Mouse (Mus musculus): ENCODE results near the gene Gpr137. TPM values are rescaled to one million over a fixed set of nuclear protein-coding genes. Genes with fewer than 3 reads are reported as not detected.
A peak's percentile ranks its signal among the peaks of the same experiment; 100 is the strongest.

The Gpr137 gene
- total RNA-seq, 1 experiment from 2014 or later, result 23.5 TPM

- no peak for ATAC-seq (ENCODE audit: extremely low read depth, insufficient number of reproducible peaks, low FRiP score, poor library complexity, severe bottlenecking)
Observed at GRCm38 (mm10) chr19:6948186-6948585, 5.9 kb upstream of the Gpr137 start.

DNA sequence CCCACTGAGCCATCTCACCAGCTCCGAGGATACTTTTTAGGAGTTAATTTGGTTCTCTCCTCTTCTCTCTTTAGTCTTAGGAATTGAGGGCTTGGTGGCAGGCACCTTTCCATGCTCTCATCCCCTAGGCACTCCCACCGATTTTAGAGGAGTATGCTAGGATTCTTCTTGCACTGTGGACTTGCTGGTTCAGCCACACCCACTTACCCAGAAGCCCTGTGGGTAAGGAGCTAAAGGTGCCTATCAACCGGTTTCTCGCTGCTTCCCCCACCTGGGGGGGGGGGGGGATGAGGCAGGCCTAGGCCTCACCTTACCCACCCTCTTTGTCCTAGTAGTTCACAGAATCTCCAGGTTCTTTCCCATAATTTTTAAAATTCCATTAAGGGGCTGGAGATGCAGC, 5.5 kb upstream of the Gpr137 start:
- no peak for ATAC-seq (ENCODE audit: extremely low read depth, insufficient number of reproducible peaks, low FRiP score, poor library complexity, severe bottlenecking)

DNA sequence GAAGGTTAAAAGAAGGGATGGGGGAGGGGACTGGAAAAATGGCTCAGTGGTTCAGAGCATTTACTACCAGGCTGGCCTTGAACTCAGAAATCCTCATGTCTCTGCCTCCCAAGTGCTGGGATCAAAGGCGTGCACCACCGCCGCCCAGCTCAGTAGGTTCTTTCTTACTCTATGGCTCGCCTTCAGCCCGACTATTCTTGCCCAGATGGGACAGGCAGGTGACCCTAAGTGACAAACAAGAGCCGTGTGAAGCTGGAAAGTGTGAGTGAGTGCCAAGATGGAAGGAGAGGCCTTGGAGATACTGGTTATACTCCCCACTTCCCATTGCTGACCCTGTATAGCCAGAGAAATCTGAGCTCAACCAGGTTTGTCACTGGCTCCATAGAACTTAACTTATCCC, 1.4 kb upstream of the Gpr137 start:
- ATAC-seq (ENCODE audit: extremely low read depth, insufficient number of reproducible peaks, low FRiP score, poor library complexity, severe bottlenecking), result no peak

DNA sequence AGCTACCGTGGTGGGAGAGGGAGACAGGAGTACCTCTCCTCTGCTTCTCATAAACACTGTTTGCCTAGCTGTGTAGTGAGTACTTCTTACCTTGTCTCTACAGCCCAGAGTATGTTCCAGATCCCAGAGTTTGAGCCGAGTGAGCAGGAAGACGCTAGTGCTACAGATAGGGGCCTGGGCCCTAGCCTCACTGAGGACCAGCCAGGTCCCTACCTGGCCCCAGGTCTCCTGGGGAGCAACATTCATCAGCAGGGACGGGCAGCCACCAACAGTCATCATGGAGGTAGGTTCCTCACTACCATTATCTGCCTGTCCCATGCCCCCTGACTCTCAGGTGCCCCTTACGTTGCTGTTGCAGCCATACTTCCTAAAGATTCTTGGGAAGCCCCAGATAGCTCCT, 484 bp upstream of the Gpr137 start:
- ATAC-seq (ENCODE audit: extremely low read depth, insufficient number of reproducible peaks, low FRiP score, poor library complexity, severe bottlenecking), result no peak

DNA sequence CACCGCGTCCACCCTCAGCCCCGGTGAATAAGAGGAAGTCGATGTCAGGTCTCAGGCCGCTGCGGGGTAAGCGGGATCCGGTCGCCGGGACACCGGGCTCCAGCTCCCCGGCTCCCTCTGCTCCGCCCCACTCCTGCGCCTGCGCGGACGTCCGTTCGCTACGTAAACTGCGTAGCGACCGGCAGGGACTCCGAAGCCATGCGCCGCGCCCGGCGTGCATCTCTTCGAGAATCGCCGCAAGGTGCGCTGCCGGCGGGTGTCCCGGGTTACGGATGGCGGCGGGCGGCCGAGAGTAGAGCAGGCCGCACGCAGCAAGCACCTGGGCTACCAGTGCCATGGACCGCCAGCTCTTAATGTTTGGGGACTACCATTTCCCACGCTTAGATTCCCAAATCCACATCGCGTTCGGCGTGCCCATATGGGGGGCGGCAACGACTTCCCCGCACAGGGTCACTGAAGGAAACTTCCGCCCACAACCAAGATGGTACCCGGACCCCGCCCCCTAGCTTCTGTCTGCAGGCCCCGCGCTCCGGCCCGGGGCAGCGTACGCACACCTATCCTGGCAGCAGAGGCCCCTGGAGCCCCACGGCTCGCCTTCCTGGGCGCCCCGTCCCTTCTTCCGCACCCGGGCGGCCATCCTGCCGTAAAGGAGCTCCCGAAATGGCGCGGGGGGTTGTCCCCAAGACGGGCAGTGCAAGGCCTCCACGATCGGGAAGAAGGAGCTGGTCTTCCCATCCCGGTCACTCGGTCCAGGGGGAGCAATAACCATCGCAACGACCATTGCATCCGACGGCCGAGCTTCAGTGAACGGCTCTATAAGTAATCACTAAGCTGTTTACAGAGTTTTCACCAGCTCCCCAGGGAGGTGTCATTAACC, 670 bp downstream of the Gpr137 start, which contains the start of gene Bad:
Gene Bad, plus strand, starts transcription at position 490 of the 877 bp plus-strand sequence.
- peak; percentile 74 for ATAC-seq (ENCODE audit: extremely low read depth, insufficient number of reproducible peaks, low FRiP score, poor library complexity, severe bottlenecking)

GRCm38 (mm10) chr19:6940396-6941351, 1.6 kb downstream of the Gpr137 start:
- no peak for ATAC-seq (ENCODE audit: extremely low read depth, insufficient number of reproducible peaks, low FRiP score, poor library complexity, severe bottlenecking)

GRCm38 (mm10) chr19:6939106-6940002, 2.9 kb downstream of the Gpr137 start:
- no peak for ATAC-seq (ENCODE audit: extremely low read depth, insufficient number of reproducible peaks, low FRiP score, poor library complexity, severe bottlenecking)

DNA sequence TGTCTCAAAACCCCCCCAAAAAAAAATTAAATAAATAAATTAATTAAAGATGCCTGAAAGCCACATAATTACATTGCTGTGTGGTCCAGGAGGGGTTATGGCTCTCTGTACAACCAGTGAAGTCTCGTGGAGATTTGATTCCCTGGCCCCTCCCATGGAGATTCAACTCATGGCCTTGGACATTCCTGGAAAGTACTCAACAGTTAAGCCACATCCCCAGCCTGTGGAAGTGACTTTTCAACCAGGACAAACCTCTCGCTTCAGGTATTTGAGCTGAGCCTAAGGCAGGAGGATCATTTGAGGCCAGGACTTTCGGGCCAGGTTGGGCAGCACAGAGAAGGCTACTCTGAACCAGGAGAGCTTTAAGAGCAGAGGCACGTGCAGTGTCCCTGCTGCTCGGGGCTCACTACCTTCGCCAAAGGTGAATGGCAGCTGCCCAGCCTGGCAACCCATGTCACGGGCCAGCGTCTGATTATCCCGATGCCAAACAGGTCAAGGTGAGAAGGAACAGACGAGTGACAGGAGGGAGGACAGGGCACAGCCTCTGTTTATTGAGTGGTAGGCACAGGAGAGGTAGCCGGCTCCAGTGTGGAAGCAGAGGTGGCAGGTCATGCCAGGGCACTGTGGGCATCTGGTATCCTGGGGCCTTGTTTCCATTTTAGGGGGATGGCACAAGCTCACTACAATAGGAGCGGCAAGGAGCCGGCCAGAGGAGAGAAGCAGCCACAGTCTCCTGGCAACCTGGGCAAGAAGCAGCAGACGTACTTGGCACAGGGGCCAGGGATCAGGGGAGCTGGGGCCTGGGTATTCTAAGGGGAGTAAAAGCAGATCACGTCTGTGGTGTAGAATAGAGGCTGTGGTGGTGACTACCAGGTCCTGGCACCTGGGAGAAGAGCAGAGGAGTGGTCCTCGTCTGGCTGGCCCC, 4.5 kb downstream of the Gpr137 start:
- ATAC-seq (ENCODE audit: extremely low read depth, insufficient number of reproducible peaks, low FRiP score, poor library complexity, severe bottlenecking), result no peak

- no peak for ATAC-seq (ENCODE audit: extremely low read depth, insufficient number of reproducible peaks, low FRiP score, poor library complexity, severe bottlenecking)
Observed at GRCm38 (mm10) chr19:6936299-6936698, 6.0 kb downstream of the Gpr137 start.

DNA sequence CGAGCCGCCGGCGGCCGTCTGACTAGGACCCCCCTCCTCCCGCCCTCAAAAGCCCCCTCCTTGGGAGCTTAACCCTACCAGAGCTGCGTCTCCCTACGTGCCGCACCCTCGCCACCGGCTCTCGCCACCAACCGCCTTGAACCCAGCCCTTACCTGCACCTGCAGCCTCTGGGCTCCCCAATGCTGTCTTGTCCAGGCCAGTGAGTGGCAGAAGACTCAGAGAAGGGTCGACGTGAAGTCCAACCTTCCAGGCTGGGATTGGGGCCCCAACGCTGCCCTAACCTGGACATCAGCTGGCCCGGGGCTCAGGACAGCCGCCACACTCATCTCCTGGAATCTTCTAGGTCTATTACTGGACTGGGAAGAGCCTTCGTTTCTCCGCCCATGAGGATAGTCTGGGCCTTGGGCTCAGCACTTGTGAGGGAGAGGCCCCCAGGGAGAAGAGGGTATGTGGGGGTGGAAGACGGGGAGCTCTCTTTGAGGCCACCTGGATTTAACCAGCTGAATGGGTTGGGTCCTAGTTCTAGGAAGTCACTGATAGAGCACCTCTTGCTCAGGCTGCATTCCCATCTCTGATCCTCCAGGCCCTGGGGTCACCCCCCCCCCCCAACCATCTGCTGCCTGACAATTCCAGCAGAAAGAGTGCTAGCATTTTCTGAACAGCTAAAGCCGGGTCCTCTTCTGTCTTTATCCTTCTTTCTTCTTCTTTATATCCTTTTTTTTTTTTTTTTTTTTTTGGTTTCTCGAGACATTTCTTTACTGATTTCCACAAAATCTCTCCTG, 7.9 kb downstream of the Gpr137 start, which contains the start of gene Kcnk4:
Gene Kcnk4, minus strand, starts transcription at position 321 of the 783 bp plus-strand sequence.
- no peak for ATAC-seq (ENCODE audit: extremely low read depth, insufficient number of reproducible peaks, low FRiP score, poor library complexity, severe bottlenecking)

DNA sequence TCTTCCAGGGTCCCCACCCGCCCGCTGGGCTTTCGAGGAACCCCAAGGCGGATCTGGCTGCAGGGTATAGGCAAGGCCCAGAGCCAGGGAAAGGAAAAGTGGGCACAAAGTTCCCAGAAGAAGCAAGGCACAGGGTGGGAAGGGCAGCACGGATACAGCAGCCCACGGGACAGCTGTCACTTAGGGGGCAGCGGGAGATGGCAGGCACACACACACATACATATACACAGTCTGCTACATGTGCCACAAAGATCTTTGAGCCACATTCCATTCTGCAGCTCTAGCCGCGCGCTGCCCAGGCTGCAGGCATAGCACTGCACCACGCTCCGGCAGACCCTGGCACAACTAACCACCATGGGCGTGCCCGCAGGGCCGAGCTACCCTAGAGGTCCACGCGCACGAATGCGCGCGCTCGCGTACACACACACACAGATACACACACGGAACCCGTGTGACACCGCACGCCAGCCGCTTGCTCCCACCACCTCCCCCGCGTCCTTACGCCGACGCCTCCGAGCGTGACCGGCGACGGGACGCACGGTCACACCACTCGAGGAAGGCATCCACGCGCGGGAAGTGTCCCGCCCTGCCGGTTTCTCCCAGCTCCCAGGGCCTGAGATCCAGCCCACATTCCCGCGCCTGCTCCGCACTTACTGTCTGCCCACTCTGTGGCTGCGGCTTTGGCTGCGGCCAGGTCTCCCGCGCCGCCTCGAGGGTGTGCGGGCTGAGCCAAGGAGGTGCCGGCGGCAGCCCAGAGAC, 8.7 kb downstream of the Gpr137 start:
- ATAC-seq (ENCODE audit: extremely low read depth, insufficient number of reproducible peaks, low FRiP score, poor library complexity, severe bottlenecking), result peak; percentile 27

- ATAC-seq (ENCODE audit: extremely low read depth, insufficient number of reproducible peaks, low FRiP score, poor library complexity, severe bottlenecking), result no peak
Observed at GRCm38 (mm10) chr19:6933102-6933435, 9.2 kb downstream of the Gpr137 start.

- ATAC-seq (ENCODE audit: extremely low read depth, insufficient number of reproducible peaks, low FRiP score, poor library complexity, severe bottlenecking), result no peak
Observed at GRCm38 (mm10) chr19:6932018-6932417, 10.3 kb downstream of the Gpr137 start.

DNA sequence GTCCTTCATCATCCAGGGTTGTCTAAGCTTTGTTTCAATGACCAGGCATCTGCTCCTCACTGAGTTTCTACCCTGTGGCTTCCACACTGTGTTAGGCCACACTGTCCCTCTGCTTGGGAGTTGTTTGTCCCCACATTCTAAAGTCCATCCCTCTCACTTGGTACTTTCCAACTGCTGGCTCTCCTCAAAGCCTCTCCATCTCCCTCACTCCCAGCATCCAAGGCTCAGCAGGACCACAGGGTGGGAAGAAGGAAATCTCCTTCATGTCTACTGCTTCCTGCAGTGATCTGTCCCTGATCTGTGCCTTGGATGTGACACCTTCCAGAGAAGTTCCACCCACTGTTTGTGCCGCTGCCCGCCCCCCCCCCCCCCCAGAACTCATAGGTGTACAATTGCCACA, 11.3 kb downstream of the Gpr137 start:
- no peak for ATAC-seq (ENCODE audit: extremely low read depth, insufficient number of reproducible peaks, low FRiP score, poor library complexity, severe bottlenecking)

- ATAC-seq (ENCODE audit: extremely low read depth, insufficient number of reproducible peaks, low FRiP score, poor library complexity, severe bottlenecking), result no peak
Observed at GRCm38 (mm10) chr19:6928080-6928479, 14.2 kb downstream of the Gpr137 start.

DNA sequence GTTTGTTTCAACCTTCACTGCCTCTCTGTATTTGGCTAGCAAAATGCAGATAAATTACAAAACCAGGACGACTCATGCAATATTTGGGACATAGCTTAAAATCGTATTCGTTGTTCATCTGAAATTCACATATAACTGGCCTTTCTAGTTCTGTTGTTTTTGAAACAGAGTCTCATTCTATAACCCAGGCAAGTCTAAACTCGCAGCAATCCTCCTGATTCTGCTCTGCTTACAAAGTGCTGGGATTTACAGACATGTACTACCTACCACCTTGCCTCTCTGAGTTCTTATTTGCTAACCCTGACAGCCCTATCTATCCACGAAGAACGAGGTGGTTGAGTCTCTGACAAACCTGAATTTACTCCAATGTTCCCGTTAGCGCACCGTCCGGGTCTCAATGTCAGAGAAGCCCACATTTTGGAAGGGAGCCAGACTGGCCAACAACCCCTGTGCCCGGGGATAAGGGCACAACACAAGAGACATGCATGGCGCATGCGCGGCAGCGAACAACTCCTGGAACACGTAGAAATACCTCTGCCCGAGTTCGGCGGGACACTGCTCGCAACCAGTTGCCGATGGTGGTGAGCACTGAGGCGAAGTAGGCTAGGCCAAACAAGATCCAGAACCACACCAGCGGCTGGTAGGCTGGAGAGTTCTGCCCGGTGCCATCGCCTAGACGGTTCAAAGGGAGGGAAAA, 15.6 kb downstream of the Gpr137 start:
- no peak for ATAC-seq (ENCODE audit: extremely low read depth, insufficient number of reproducible peaks, low FRiP score, poor library complexity, severe bottlenecking)

Data from neutrophil, adult 5-6 weeks (primary cell).